Mouse (Mus musculus) intestine, embryonic 15.5 days (tissue): Measurements from ENCODE around the gene Eif4g1. TPM values are rescaled to one million over a fixed set of nuclear protein-coding genes. Genes with fewer than 3 reads are reported as not detected.

Source experiments
- ATAC-seq: fragments of 200-750 bp; cut with Nextera tagmentation; 2 replicates; pipeline ENCODE4 v1.8.0; 2017; ENCODE audit warnings: moderate TSS enrichment, moderate library complexity
- H3K27ac ChIP-seq: fragments of 300-500 bp; sonication (generic); 2 replicates; pipeline ENCODE4 v1.5.1; 2015; ENCODE audit warnings: mild to moderate bottlenecking, inconsistent platforms
- H3K27me3 ChIP-seq: fragments of 300-500 bp; sonication (generic); replicated peaks from 2 replicates; pipeline ENCODE4 v1.6.1; 2015; ENCODE audit warnings: inconsistent platforms
- H3K36me3 ChIP-seq: fragments of 300-500 bp; sonication (generic); 2 replicates; pipeline ENCODE4 v1.6.1; 2015; ENCODE audit warnings: inconsistent platforms
- H3K4me1 ChIP-seq: fragments of 300-500 bp; sonication (generic); replicated peaks from 2 replicates; pipeline ENCODE4 v1.6.1; 2015; ENCODE audit warnings: inconsistent platforms
- H3K4me2 ChIP-seq: fragments of 300-500 bp; sonication (generic); replicated peaks from 2 replicates; pipeline ENCODE4 v1.6.1; 2015; ENCODE audit warnings: mild to moderate bottlenecking, inconsistent platforms
- H3K4me3 ChIP-seq: fragments of 300-500 bp; sonication (generic); replicated peaks from 2 replicates; pipeline ENCODE4 v1.5.1; 2015; ENCODE audit warnings: inconsistent platforms
- H3K9ac ChIP-seq: fragments of 300-500 bp; sonication (generic); 2 replicates; pipeline ENCODE4 v1.6.1; 2015; ENCODE audit warnings: inconsistent platforms
- H3K9me3 ChIP-seq: fragments of 300-500 bp; sonication (generic); 2 replicates; pipeline ENCODE4 v1.6.1; 2016; ENCODE audit warnings: inconsistent platforms
- WGBS: fragments of 180-500 bp; shearing (Covaris S2); methylation state at CpG from one replicate; pipeline ENCODE4 v1.1.7; 2015; 5-methylcytosine and 5-hydroxymethylcytosine counted together
- polyA plus RNA-seq: library from polyadenylated mRNA; unstranded; fragments of >200 nt; fragmentation: Nextera tagmentation; extraction: Ambion mirVana; gene quantifications from 2 replicates; pipeline ENCODE4 v1.2.1, GENCODE M21; 2015

Eif4g1 gene
- polyA plus RNA-seq, 1 experiment from 2014 or later: 183 TPM

DNA sequence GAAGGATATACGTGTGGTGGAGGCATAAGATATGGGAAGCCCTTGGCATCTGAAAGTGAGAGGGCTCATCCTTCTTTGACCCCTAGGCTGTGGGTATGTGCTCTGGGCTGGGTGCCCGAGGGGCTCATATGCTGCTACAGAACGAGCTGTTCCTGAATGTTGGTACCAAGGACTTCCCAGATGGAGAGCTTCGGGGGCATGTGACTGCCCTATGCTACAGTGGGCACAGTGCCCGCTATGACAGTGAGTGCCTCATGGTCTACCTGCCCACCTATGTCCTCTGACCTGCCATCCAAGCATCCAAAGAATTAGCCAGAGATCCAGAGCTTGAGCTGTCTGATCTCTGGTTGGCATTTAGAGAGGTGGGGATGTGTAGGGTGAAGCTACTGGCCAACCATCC, 68.7 kb downstream of the Eif4g1 start:
- H3K4me3 ChIP-seq: no peak overlapping the region
- H3K4me1 ChIP-seq: peaks cover 13% of the 10 kb centered on the region
- ATAC-seq: no peak
- H3K9ac ChIP-seq: no peak overlapping the region
- H3K9me3 ChIP-seq: no peaks in the 10 kb centered on the region
- no peak overlapping the region for H3K4me2 ChIP-seq
- H3K36me3 ChIP-seq: no peaks in the 10 kb centered on the region
- H3K27me3 ChIP-seq: peaks cover 26% of the 10 kb centered on the region
- WGBS: 83% methylated on average over 5 of the region's 5 CpGs
- H3K27ac ChIP-seq: no peak overlapping the region

DNA sequence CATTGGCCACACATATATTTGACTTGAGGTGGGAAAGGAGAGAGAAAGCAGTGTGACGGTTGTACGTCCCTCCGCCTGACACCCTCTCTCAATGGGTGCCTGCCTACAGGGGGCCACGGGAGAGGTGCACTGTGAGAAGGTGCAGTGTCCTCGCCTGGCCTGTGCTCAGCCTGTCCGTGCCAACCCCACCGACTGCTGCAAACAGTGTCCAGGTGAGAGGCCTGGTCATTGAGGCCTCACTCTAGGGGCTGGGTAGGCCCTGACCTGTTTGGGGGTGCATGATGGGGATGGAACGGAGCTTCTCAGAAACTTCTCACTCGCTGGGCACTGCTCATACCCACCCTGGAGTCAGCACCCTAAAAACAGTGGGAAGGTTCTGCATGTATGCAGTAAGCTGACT, 71.7 kb downstream of the Eif4g1 start:
- Histone ChIP-seq H3K27ac (no peak overlapping the region), H3K4me1 (no peaks in the 10 kb centered on the region), H3K9me3 (no peaks in the 10 kb centered on the region), H3K4me3 (no peak overlapping the region), H3K4me2 (no peak overlapping the region), H3K9ac (no peak overlapping the region), H3K27me3 (peaks cover 15% of the 10 kb centered on the region; the same call in 1 of the 2 replicates), H3K36me3 (no peaks in the 10 kb centered on the region)
- 91% methylated on average over 9 of the region's 9 CpGs for WGBS
- no peak for ATAC-seq

Other genes with a start within 250 kb of the Eif4g1 start
- gene Abcc5, start 241.9 kb upstream of the Eif4g1 start, polyA plus RNA-seq: 39.4 and 40.0 TPM in 2 replicates
- 99.4 and 102 TPM in 2 replicates for gene Eif2b5, start 169.5 kb upstream of the Eif4g1 start, polyA plus RNA-seq
- gene Dvl3, start 151.3 kb upstream of the Eif4g1 start, polyA plus RNA-seq: 18.1 and 19.5 TPM in 2 replicates
- gene Ap2m1, start 132.8 kb upstream of the Eif4g1 start, polyA plus RNA-seq: 614 and 624 TPM in 2 replicates
- 58.6 and 59.0 TPM in 2 replicates for gene Abcf3, start 119.7 kb upstream of the Eif4g1 start, polyA plus RNA-seq
- gene Vwa5b2, start 78.8 kb upstream of the Eif4g1 start, polyA plus RNA-seq: 5.5 and 7.0 TPM in 2 replicates
- 32.0 and 37.2 TPM in 2 replicates for gene Eef1akmt4, start 56.7 kb upstream of the Eif4g1 start, polyA plus RNA-seq
- 0.19 TPM in 1 of 2 replicates, not detected in the other for gene Gm49333, start 56.7 kb upstream of the Eif4g1 start, polyA plus RNA-seq
- 40.1 and 46.0 TPM in 2 replicates for gene Alg3, start 56.6 kb upstream of the Eif4g1 start, polyA plus RNA-seq
- gene Camk2n2, start 47.0 kb upstream of the Eif4g1 start, polyA plus RNA-seq: 0.83 and 0.97 TPM in 2 replicates
- gene Ece2, start 38.5 kb upstream of the Eif4g1 start, polyA plus RNA-seq: 1.3 and 1.6 TPM in 2 replicates
- 283 and 284 TPM in 2 replicates for gene Psmd2, start 16.7 kb upstream of the Eif4g1 start, polyA plus RNA-seq
- gene Fam131a, start 24.9 kb downstream of the Eif4g1 start, polyA plus RNA-seq: 6.3 and 6.7 TPM in 2 replicates
- gene Polr2h, start 49.4 kb downstream of the Eif4g1 start, polyA plus RNA-seq: 104 and 112 TPM in 2 replicates
- 14.3 and 15.7 TPM in 2 replicates for gene Clcn2, start 49.4 kb downstream of the Eif4g1 start, polyA plus RNA-seq
- 3.3 and 3.6 TPM in 2 replicates for gene Chrd, start 64.8 kb downstream of the Eif4g1 start, polyA plus RNA-seq
- 1.8 and 2.4 TPM in 2 replicates for gene Thpo, start 66.2 kb downstream of the Eif4g1 start, polyA plus RNA-seq